Mouse (Mus musculus): ENCODE measurements around the gene Slc35b2. TPM values are rescaled to one million over a fixed set of nuclear protein-coding genes. Genes with fewer than 3 reads are reported as not detected.

The Slc35b2 gene
- total and polyA plus RNA-seq, 2 experiments from 2014 or later, result 90.3 to 139 TPM

DNA sequence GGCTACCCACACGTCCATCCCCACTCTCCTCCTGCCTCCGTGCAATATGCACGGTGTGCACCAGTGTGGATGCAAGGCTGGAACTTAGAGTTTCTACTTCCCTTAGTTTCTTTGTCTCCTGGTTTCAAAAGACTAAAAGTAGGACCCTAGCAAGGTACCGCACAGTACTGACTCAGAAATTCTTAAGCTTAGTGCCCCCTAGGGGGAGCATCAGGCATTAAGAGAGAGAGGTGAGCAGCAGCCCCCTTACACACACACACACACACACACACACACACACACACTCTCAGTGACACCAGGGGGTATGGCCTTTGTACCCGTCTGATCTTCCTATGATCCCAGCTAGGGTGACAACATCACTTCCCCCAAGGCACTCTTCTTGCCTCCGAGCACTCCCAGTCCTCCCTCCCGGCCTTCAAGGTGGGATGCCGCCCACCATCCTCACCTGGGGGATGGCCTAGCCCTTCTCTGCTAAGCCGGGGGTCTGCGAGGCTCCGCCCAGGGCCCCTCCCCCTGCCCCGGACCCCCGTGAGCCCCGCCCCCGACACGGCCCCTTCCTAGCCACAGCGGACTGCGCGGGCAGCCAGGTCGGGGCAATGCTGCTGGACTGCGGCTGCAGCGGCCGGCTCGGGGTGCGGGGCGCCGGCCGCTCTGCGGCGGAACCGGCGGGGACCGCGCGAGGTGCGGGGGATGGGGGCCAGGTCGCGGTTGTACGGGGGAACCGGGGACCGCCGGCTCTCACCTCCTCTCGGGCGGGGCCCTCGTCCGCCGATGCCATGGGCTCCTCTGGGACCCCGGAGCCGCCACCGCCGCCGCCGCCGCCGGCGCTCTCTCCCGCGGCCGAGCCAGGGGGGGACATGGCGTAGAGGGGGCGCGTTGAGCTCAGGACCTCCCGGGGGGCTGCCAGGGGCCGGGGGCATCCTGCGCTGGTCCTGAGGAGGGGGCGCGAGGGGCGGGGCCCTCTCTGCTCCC, 14.8 kb upstream of the Slc35b2 start:
- peak; percentile 77 for ATAC-seq
- Histone ChIP-seq H3K4me1 (ENCODE audit: insufficient read depth, low read length) (no peaks in the 10 kb centered on the region; the same call in 1 of the 2 replicates), H3K36me3 (ENCODE audit: insufficient read depth, low read length) (0 out of 2 replicates have a peak, but pooled peaks cover 2% of the 10 kb centered on the region), H3K9ac (replicated peaks; ENCODE audit: low read length) (peak overlapping the region; percentile 99), H3K9me3 (ENCODE audit: low read length) (no peaks in the 10 kb centered on the region), H3K27me3 (ENCODE audit: insufficient read depth, low read length) (peaks cover 7% of the 10 kb centered on the region; the same call in 1 of the 2 replicates), H3K27ac (peak overlapping the region; percentile 97), H3K4me2 (ENCODE audit: low read depth, low read length) (peak overlapping the region; percentile 72), H3K4me3 (ENCODE audit: low read length) (peak overlapping the region; percentile 82)
- peak; percentile 74 for TF ChIP-seq CTCF (IDR thresholded peaks at IDR 0.05; ENCODE audit: low read depth)
- WGBS, result 11% methylated on average over 19 of the region's 68 CpGs
- DNase-seq (ENCODE audit: low spot score), result peak; percentile 85

DNA sequence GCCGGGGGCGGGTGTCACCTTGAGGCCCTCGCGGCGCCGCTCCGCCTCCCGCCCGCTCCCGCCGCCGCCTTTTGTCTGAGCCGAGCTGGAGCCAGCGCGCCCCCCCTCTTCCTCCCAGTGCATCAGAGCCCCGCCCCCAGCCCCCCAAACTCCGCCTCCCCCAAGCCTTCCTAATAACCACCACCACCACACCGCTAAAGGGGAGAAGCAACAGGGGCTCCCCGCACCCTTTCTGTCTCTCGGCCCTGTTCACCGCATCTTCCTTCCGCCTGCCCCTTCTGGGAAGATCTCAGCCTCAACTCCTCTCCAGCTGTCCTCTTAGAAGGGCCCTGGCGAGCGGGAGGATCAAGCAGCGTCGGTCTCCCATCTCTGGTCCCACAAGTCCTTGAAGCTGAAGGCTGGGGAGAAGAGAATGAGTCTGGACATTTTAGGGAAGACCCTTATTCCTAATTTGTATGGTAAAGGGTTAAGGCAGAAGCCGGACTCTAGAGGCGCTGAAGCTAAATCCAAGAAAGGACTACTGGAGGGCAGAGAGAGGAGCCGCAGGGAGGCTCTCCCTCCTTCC, 14.0 kb upstream of the Slc35b2 start, which contains the start of gene Tmem151b:
Tmem151b (minus strand) TSS at position 61 of the 565 bp plus-strand sequence.
- Histone ChIP-seq H3K4me3 (ENCODE audit: low read length) (peak within 1 kb of the TSS; percentile 82), H3K9me3 (ENCODE audit: low read length) (no peaks in the 10 kb centered on the region), H3K27me3 (ENCODE audit: insufficient read depth, low read length) (peaks cover 7% of the 10 kb centered on the region; the same call in 1 of the 2 replicates), H3K27ac (peak within 1 kb of the TSS; percentile 97), H3K4me2 (ENCODE audit: low read depth, low read length) (peak within 1 kb of the TSS; percentile 72), H3K9ac (replicated peaks; ENCODE audit: low read length) (peak within 1 kb of the TSS; percentile 99), H3K4me1 (ENCODE audit: insufficient read depth, low read length) (no peaks in the 10 kb centered on the region; the same call in 1 of the 2 replicates), H3K36me3 (ENCODE audit: insufficient read depth, low read length) (0 out of 2 replicates have a peak, but pooled peaks cover 2% of the 10 kb centered on the region)
- DNase-seq (ENCODE audit: low spot score) (peak; percentile 82), ATAC-seq (peak; percentile 55)
- TF ChIP-seq CTCF (IDR thresholded peaks at IDR 0.05; ENCODE audit: low read depth), result peak; percentile 31
- 1% methylated on average over 16 of the region's 29 CpGs for WGBS

DNA sequence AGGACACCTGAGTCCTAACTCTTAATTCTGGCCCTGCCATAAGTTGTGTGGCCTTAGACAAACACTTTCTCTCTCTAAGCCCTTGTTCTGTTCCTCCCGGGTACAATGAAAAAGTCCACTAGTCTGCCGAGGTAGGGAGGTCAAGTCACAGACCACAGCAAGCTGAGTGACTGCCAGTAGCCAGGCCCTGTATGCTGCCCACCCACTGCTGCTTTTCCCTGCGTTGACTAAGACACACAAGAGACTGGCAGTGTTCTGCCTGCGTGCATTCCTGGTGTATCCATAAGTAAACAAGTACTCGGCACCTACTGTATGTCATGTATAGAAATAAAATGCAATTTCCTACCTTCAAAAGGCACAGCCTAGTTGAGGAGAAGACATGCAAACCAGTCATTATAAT, 13.4 kb upstream of the Slc35b2 start:
- peak overlapping the region; percentile 97 for H3K27ac ChIP-seq
- H3K9ac ChIP-seq (replicated peaks; ENCODE audit: low read length), result peak overlapping the region; percentile 99; the same call in 1 of the 2 replicates
- H3K4me3 ChIP-seq (ENCODE audit: low read length), result peak overlapping the region; percentile 82
- no peak for DNase-seq (ENCODE audit: low spot score)
- peak overlapping the region; percentile 72 for H3K4me2 ChIP-seq (ENCODE audit: low read depth, low read length)
- no peak for TF ChIP-seq CTCF (IDR thresholded peaks at IDR 0.05; ENCODE audit: low read depth)
- H3K27me3 ChIP-seq (ENCODE audit: insufficient read depth, low read length), result peaks cover 7% of the 10 kb centered on the region; the same call in 1 of the 2 replicates
- 0 out of 2 replicates have a peak, but pooled peaks cover 2% of the 10 kb centered on the region for H3K36me3 ChIP-seq (ENCODE audit: insufficient read depth, low read length)
- WGBS, result 22% methylated on average over 5 of the region's 5 CpGs
- H3K9me3 ChIP-seq (ENCODE audit: low read length), result no peaks in the 10 kb centered on the region
- H3K4me1 ChIP-seq (ENCODE audit: insufficient read depth, low read length), result no peaks in the 10 kb centered on the region; the same call in 1 of the 2 replicates
- ATAC-seq, result no peak

DNA sequence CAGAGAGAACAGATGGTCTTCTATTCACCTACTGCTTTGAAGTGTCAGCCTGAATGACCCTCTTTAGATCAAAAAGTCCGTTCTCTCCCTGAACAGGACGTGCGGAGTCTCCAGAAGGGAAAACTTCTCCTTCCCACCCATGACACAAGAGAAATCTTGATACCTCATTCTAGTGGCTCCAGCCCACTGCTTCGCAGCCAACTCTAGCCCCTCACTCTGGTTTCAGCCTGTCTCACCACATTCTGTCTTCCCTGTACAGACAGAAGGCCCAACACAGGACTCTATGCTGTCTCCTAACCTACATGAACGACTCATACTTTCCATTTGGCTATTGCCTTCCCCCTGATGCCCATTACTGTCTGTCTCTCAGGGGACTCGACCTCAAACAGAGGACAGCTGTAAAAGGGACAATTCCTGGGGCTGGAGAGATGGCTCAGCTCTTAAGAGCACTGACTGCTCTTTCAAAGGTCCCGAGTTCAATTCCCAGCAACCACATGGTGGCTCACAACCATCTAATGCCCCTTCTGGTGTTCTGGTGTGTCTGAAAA, 12.4 kb upstream of the Slc35b2 start:
- no peak for TF ChIP-seq CTCF (IDR thresholded peaks at IDR 0.05; ENCODE audit: low read depth)
- Histone ChIP-seq H3K4me2 (ENCODE audit: low read depth, low read length) (no peak overlapping the region), H3K27me3 (ENCODE audit: insufficient read depth, low read length) (peaks cover 7% of the 10 kb centered on the region; the same call in 1 of the 2 replicates), H3K4me3 (ENCODE audit: low read length) (no peak overlapping the region), H3K36me3 (ENCODE audit: insufficient read depth, low read length) (0 out of 2 replicates have a peak, but pooled peaks cover 2% of the 10 kb centered on the region), H3K9ac (replicated peaks; ENCODE audit: low read length) (no peak overlapping the region), H3K9me3 (ENCODE audit: low read length) (no peaks in the 10 kb centered on the region), H3K4me1 (ENCODE audit: insufficient read depth, low read length) (0 out of 2 replicates have a peak, but pooled peaks cover 3% of the 10 kb centered on the region), H3K27ac (peak overlapping the region; percentile 32; the same call in 1 of the 2 replicates)
- WGBS, result 49% methylated on average over 7 of the region's 7 CpGs
- ATAC-seq (no peak), DNase-seq (ENCODE audit: low spot score) (no peak)

DNA sequence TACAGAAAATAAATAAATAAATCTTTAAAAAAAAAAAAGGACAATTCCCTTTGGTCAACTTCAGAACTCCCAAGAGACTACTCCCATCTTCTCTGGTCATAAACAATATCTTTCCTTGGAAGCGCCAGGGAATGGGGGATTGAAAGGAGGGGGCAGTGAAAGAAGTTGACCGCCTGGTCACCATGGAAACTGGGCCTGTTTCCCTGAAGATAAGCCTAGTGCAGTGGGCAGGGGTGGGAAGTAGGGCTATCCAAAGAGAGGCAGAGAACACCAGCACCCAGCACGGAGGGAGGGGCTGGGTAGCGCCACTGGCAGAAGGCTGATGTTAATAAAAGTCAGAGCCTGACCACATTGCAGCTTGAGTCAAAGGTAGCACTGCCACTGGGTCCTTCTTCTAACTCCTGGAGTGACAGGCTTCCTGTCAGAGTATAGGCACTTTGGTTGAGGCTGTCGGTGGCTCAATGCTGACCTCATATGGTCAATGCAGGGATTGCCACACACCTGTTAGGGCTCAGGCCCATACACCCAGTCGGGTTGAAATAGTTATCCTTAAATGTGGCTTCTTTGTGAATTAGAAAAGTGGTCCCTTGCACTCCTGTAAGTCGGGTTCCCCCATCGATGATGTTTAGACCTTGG, 11.7 kb upstream of the Slc35b2 start:
- DNase-seq (ENCODE audit: low spot score) (peak; percentile 83), ATAC-seq (peak; percentile 44)
- Histone ChIP-seq H3K4me2 (ENCODE audit: low read depth, low read length) (no peak overlapping the region), H3K9me3 (ENCODE audit: low read length) (no peaks in the 10 kb centered on the region), H3K27me3 (ENCODE audit: insufficient read depth, low read length) (0 out of 2 replicates have a peak, but pooled peaks cover 2% of the 10 kb centered on the region), H3K27ac (no peak overlapping the region), H3K4me3 (ENCODE audit: low read length) (no peak overlapping the region), H3K36me3 (ENCODE audit: insufficient read depth, low read length) (no peaks in the 10 kb centered on the region), H3K4me1 (ENCODE audit: insufficient read depth, low read length) (0 out of 2 replicates have a peak, but pooled peaks cover 4% of the 10 kb centered on the region), H3K9ac (replicated peaks; ENCODE audit: low read length) (no peak overlapping the region)
- peak; percentile 95 for TF ChIP-seq CTCF (IDR thresholded peaks at IDR 0.05; ENCODE audit: low read depth)
- 4% methylated on average over 8 of the region's 8 CpGs for WGBS

DNA sequence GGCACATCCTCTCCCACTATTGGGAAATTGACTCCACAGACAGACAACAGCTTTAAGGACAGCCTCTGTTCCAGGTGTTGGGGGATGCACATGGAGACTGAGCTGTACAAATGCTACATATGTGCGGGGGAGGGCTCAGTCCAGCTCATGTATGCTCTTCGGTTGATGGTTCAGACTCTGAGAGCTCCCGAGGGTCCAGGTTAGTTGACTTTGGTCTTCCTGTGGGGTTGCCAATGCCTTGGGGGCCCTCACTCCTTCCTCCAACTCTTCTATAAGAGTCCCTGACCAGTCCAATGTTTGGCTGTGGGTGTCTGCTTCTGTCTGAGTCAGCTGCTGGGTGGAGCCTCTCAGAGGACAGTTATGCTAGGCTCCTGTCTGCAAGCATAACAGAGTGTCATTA, 10.6 kb upstream of the Slc35b2 start:
- 80% methylated on average over 3 of the region's 3 CpGs for WGBS

More for the DNA sequence above, 10.6 kb upstream of the Slc35b2 start:
- Histone ChIP-seq H3K4me2 (ENCODE audit: low read depth, low read length) (no peak overlapping the region), H3K4me1 (ENCODE audit: insufficient read depth, low read length) (0 out of 2 replicates have a peak, but pooled peaks cover 4% of the 10 kb centered on the region), H3K27ac (no peak overlapping the region), H3K27me3 (ENCODE audit: insufficient read depth, low read length) (no peaks in the 10 kb centered on the region), H3K9me3 (ENCODE audit: low read length) (no peaks in the 10 kb centered on the region), H3K9ac (replicated peaks; ENCODE audit: low read length) (no peak overlapping the region), H3K36me3 (ENCODE audit: insufficient read depth, low read length) (no peaks in the 10 kb centered on the region), H3K4me3 (ENCODE audit: low read length) (no peak overlapping the region)
- no peak for ATAC-seq
- no peak for TF ChIP-seq CTCF (IDR thresholded peaks at IDR 0.05; ENCODE audit: low read depth)
- no peak for DNase-seq (ENCODE audit: low spot score)
